Mouse (Mus musculus) heart, adult 2 months (tissue): Measurements from ENCODE around the gene Odf3l2. TPM values are rescaled to one million over a fixed set of nuclear protein-coding genes. Genes with fewer than 3 reads are reported as not detected.
A peak's percentile ranks its signal among the peaks of the same experiment; 100 is the strongest.

Source experiments
- DNase-seq, 2 experiments: peaks; one replicate each; pipeline ENCODE4 v3.0.0; 2021
- H3K27ac ChIP-seq: fragments of 200-600 bp; 2 replicates; pipeline ENCODE4 v1.8.1; 2022
- H3K27me3 ChIP-seq: fragments of 200-500 bp; 2 replicates; pipeline ENCODE4 v1.6.1; 2012; ENCODE audit warnings: mild to moderate bottlenecking, low read length, inconsistent platforms, mixed read lengths; ENCODE audit not compliant: control insufficient read depth, insufficient read depth
- H3K36me3 ChIP-seq: fragments of 200-500 bp; 2 replicates; pipeline ENCODE4 v1.6.1; 2012; ENCODE audit warnings: low read length, inconsistent platforms; ENCODE audit not compliant: control insufficient read depth, insufficient read depth
- H3K4me1 ChIP-seq: fragments of 200-500 bp; 2 replicates; pipeline ENCODE4 v1.6.1; 2011; ENCODE audit warnings: low read length; ENCODE audit not compliant: control insufficient read depth, insufficient read depth
- H3K4me3 ChIP-seq: fragments of 200-600 bp; 2 replicates; pipeline ENCODE4 v1.8.1; 2022
- H3K79me2 ChIP-seq: fragments of 200-500 bp; replicated peaks from 2 replicates; pipeline ENCODE4 v1.6.1; 2012; ENCODE audit warnings: mild to moderate bottlenecking, inconsistent platforms, low read length, moderate library complexity, mixed read lengths; ENCODE audit not compliant: control insufficient read depth, insufficient read depth
- H3K9ac ChIP-seq: fragments of 200-500 bp; 2 replicates; pipeline ENCODE4 v1.6.1; 2012; ENCODE audit warnings: low read depth, mild to moderate bottlenecking, control low read depth, inconsistent platforms, low read length, mixed read lengths
- CTCF ChIP-seq: fragments of 200-600 bp; IDR thresholded peaks from 2 replicates; pipeline ENCODE4 v1.8.1; 2022; ENCODE audit warnings: antibody characterized with exemption, mild to moderate bottlenecking, moderate library complexity
- EP300 ChIP-seq: fragments of 200-500 bp; IDR thresholded peaks from 2 replicates; pipeline ENCODE4 v1.6.1; 2011; ENCODE audit warnings: low read depth, low read length, control low read depth; ENCODE audit not compliant: insufficient read depth
- POLR2A ChIP-seq: fragments of 200-500 bp; IDR thresholded peaks from 2 replicates; pipeline ENCODE4 v1.6.1; 2011; ENCODE audit warnings: mild to moderate bottlenecking, low read depth, low read length, control low read depth; ENCODE audit not compliant: insufficient read depth
- WGBS: fragments of 180-500 bp; shearing (Covaris S2); methylation state at CpG from one replicate; pipeline ENCODE4 v1.1.7; 2018; 5-methylcytosine and 5-hydroxymethylcytosine counted together
- intact Hi-C: fragments of 180-260 bp; cut with DNase I; formaldehyde crosslinking; loops from one replicate; pipeline ENCODE4 v1.15.1; 2025
- polyA plus RNA-seq: library from polyadenylated mRNA; depleted of rRNA; stranded (reverse); fragments of >200 nt; gene quantifications from 2 replicates; pipeline ENCODE4 v1.2.3, GENCODE M21; 2012
- total RNA-seq, 2 experiments: library from RNA; stranded (reverse); gene quantifications; 2 replicates each; pipeline ENCODE4 v1.2.3; 2021

The Odf3l2 gene
- total and polyA plus RNA-seq, 3 experiments, result not detected

DNA sequence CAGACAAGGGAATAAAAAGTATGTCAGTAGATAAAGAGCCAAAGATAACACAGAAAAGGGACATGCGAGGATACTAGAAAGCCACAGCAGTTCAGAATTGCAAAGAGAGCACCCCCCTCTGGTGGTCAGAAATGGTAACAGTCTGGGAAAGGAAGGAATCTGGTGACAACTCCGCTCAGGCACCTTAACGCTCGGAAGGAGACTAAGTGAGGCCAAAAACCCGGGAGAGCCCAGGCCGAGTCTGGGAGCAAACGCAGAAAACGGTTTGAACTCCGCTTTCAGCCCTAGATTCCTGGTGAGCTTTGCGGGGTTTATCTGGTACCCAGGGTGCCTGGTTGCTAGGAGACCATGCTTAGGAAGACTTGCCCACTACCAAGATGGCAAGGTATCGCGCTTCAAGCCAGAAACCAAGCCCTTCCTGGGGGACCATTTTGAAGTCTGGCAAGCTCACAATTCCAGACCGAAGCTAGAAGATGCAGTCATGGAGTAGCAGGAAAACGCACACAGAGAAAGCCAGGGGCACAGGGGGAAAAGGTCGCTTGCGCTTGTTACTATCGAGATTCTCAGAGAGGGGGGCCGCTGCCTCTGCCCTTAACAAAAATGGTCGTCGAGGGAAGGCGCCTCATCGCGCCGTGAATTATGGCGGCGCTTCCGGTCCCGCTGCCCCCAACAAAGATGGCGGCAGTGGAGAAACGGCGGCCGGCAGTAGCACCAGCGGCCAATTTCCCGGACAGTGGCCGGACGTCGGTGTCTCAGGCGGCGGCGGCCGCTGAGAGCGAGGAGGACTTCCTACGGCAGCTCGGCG, 23.4 kb upstream of the Odf3l2 start, which contains the start of gene Tpgs1:
TSS of gene Tpgs1 (plus strand) at position 599 of the 805 bp plus-strand sequence.
- Histone ChIP-seq H3K4me3 (peak within 1 kb of the TSS; percentile 82), H3K27me3 (no peaks in the 10 kb centered on the region), H3K9ac (peak within 1 kb of the TSS; percentile 78), H3K36me3 (no peaks in the 10 kb centered on the region), H3K79me2 (no peaks in the 10 kb centered on the region), H3K27ac (peak within 1 kb of the TSS; percentile 92), H3K4me1 (peaks cover 5% of the 10 kb centered on the region; the same call in 1 of the 2 replicates)
- peak; percentile 93 for DNase-seq
- intact Hi-C loops, result loop anchor here (1.0 to 10.0 kb wide), 3 partner anchors 12 to 914 kb away; partner anchors contain the start of gene Ccdc105
- WGBS, result under 1% methylated on average over 45 of the region's 45 CpGs
- TF ChIP-seq EP300, result 0 out of 2 replicates have a peak, but pooled peaks have one; percentile 18
- TF ChIP-seq POLR2A, result no peak
- TF ChIP-seq CTCF, result no peak; the same call in 1 of the 2 replicates

DNA sequence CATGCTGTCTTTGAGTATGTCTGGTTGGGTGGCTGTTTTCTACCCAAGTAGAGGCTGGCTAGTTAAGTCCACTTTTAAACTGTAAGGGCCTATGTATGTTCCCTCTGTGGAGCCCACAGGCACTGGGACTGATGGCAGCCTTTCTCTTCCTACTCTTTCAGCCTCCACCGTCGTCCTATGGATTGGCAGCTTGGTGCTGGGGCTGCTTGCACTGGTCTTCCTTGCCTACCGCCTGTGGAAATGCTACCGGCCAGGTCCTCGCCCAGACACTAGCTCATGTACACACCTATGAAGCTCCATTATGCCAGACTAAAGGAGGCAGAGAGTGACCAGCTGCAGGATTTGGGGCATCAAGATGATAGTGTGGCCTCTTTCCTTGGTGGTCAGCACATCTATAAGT, 22.5 kb upstream of the Odf3l2 start:
- DNase-seq, result no peak
- intact Hi-C loops, result loop anchor here (2.0 to 10.0 kb wide), 2 partner anchors 73 to 913 kb away; partner anchors contain the start of gene Ccdc105
- H3K36me3 ChIP-seq, result no peaks in the 10 kb centered on the region
- 77% methylated on average over 5 of the region's 5 CpGs for WGBS
- H3K27ac ChIP-seq, result no peak overlapping the region
- TF ChIP-seq CTCF (no peak), EP300 (no peak), POLR2A (no peak)
- no peaks in the 10 kb centered on the region for H3K79me2 ChIP-seq
- H3K4me3 ChIP-seq, result no peak overlapping the region
- H3K4me1 ChIP-seq, result peaks cover 5% of the 10 kb centered on the region; the same call in 1 of the 2 replicates
- no peaks in the 10 kb centered on the region for H3K27me3 ChIP-seq
- no peak overlapping the region for H3K9ac ChIP-seq

GRCm38 (mm10) chr10:79666493-79666892, 21.0 kb upstream of the Odf3l2 start:
- Histone ChIP-seq H3K4me3 (no peak overlapping the region), H3K27ac (no peak overlapping the region), H3K4me1 (peaks cover 5% of the 10 kb centered on the region; the same call in 1 of the 2 replicates), H3K9ac (no peak overlapping the region), H3K27me3 (no peaks in the 10 kb centered on the region), H3K36me3 (no peaks in the 10 kb centered on the region), H3K79me2 (no peaks in the 10 kb centered on the region)
- intact Hi-C loops, result loop anchor here (10.0 kb wide), 1 partner anchor 912 kb away; the partner anchor contains the start of gene Ccdc105
- TF ChIP-seq CTCF (no peak), POLR2A (no peak), EP300 (no peak)
- no peak for DNase-seq
- WGBS, result 66% methylated on average over 9 of the region's 9 CpGs

GRCm38 (mm10) chr10:79665051-79665450, 19.5 kb upstream of the Odf3l2 start:
- Histone ChIP-seq H3K4me3 (no peak overlapping the region), H3K79me2 (no peaks in the 10 kb centered on the region), H3K36me3 (no peaks in the 10 kb centered on the region), H3K27me3 (no peaks in the 10 kb centered on the region), H3K27ac (no peak overlapping the region), H3K4me1 (peaks cover under 1% of the 10 kb centered on the region; the same call in 1 of the 2 replicates), H3K9ac (no peak overlapping the region)
- TF ChIP-seq EP300 (no peak), POLR2A (no peak), CTCF (no peak)
- WGBS, result 83% methylated on average over 8 of the region's 8 CpGs
- intact Hi-C loops, result loop anchor here (10.0 kb wide), 1 partner anchor 910 kb away; the partner anchor contains the start of gene Ccdc105
- DNase-seq, result no peak

- Histone ChIP-seq H3K4me3 (no peak within 1 kb of the TSS), H3K9ac (no peak within 1 kb of the TSS), H3K36me3 (no peaks in the 10 kb centered on the region), H3K27ac (no peak within 1 kb of the TSS), H3K79me2 (no peaks in the 10 kb centered on the region), H3K27me3 (no peaks in the 10 kb centered on the region), H3K4me1 (no peaks in the 10 kb centered on the region)
- TF ChIP-seq EP300 (no peak), CTCF (peak; percentile 95), POLR2A (no peak)
- WGBS, result 14% methylated on average over 13 of the region's 13 CpGs
- intact Hi-C loops, result loop anchor here (10.0 kb wide), 1 partner anchor 909 kb away; the partner anchor contains the start of gene Ccdc105
- peak; percentile 60 to 75 for DNase-seq
Measured at GRCm38 (mm10) chr10:79664131-79664665, 18.7 kb upstream of the Odf3l2 start, which contains the start of gene Madcam1. Gene Madcam1, plus strand, starts transcription at chr10:79664559.
